Mouse (Mus musculus): Measurements from ENCODE around the gene Pkn3. TPM values are rescaled to one million over a fixed set of nuclear protein-coding genes. Genes with fewer than 3 reads are reported as not detected.
"Not testable (repeated sequence)": the region's sequence is repeated elsewhere in the genome, so short reads cannot be mapped to it uniquely, and the experiment has no call there.

Pkn3 gene
- total RNA-seq (2021) = 10 to 100 TPM; 11.4 to 12.4 TPM
- long read RNA-seq, experiment 1, partial matches to known transcripts = 0 of 8 reads
- long read RNA-seq, experiment 1, other reads (novel, unspliced or antisense) = 8 of 8 reads
- long read RNA-seq, experiment 2, partial matches to known transcripts = 4 of 16 reads
- long read RNA-seq, experiment 2, other reads (novel, unspliced or antisense) = 12 of 16 reads

- DNase-seq (ENCODE audit: low spot score in 2 of 2) = peak; percentile 71 to 88
These were observed at the start of gene Pkn3 for GRCm38 (mm10) chr2:30077502-30078348. TSS of gene Pkn3 (plus strand) at chr2:30077684.

- DNase-seq (ENCODE audit: low spot score in 2 of 2) = no peak
These were observed 45.1 kb upstream of the Pkn3 start for GRCm38 (mm10) chr2:30032244-30032846.

- no peak for DNase-seq (ENCODE audit: low spot score in 2 of 2)
These were observed 44.5 kb upstream of the Pkn3 start for GRCm38 (mm10) chr2:30032957-30033356.

GRCm38 (mm10) chr2:30037762-30038161 lies 39.7 kb upstream of the Pkn3 start:
- no peak for DNase-seq (ENCODE audit: low spot score in 2 of 2)

GRCm38 (mm10) chr2:30038370-30038769 lies 39.1 kb upstream of the Pkn3 start:
- DNase-seq (ENCODE audit: low spot score in 2 of 2) = no peak

- no peak for DNase-seq (ENCODE audit: low spot score in 2 of 2)
These were observed 37.8 kb upstream of the Pkn3 start for GRCm38 (mm10) chr2:30039687-30040086.

GRCm38 (mm10) chr2:30042445-30042844 lies 35.0 kb upstream of the Pkn3 start:
- DNase-seq (ENCODE audit: low spot score in 2 of 2) = peak; percentile 65 to 69

- no peak for DNase-seq (ENCODE audit: low spot score in 2 of 2)
These were observed 32.9 kb upstream of the Pkn3 start for GRCm38 (mm10) chr2:30044550-30044949.

GRCm38 (mm10) chr2:30047127-30047526 lies 30.4 kb upstream of the Pkn3 start:
- no peak for DNase-seq (ENCODE audit: low spot score in 2 of 2)

- DNase-seq (ENCODE audit: low spot score in 2 of 2) = no peak
These were observed 29.4 kb upstream of the Pkn3 start for GRCm38 (mm10) chr2:30048101-30048501.

GRCm38 (mm10) chr2:30048699-30049388 lies 28.6 kb upstream of the Pkn3 start, which contains the start of gene Wdr34:
TSS of gene Wdr34 (minus strand) at chr2:30048881.
- peak; percentile 98 for DNase-seq (ENCODE audit: low spot score in 2 of 2)

- DNase-seq (ENCODE audit: low spot score in 2 of 2) = no peak
These were observed 27.7 kb upstream of the Pkn3 start for GRCm38 (mm10) chr2:30049831-30050230.

GRCm38 (mm10) chr2:30051992-30052761 lies 25.3 kb upstream of the Pkn3 start:
- no peak for DNase-seq (ENCODE audit: low spot score in 2 of 2)

- not testable (repeated sequence) for DNase-seq (ENCODE audit: low spot score in 2 of 2)
These were observed 22.2 kb upstream of the Pkn3 start for GRCm38 (mm10) chr2:30055310-30055709.

GRCm38 (mm10) chr2:30056736-30057135 lies 20.7 kb upstream of the Pkn3 start:
- no peak for DNase-seq (ENCODE audit: low spot score in 2 of 2)

GRCm38 (mm10) chr2:30057223-30057904 lies 20.1 kb upstream of the Pkn3 start, which contains the start of gene Set:
TSS of gene Set (plus strand) at chr2:30057378.
- no peak for DNase-seq (ENCODE audit: low spot score in 2 of 2)

GRCm38 (mm10) chr2:30058418-30058817 lies 19.1 kb upstream of the Pkn3 start:
- no peak for DNase-seq (ENCODE audit: low spot score in 2 of 2)

- DNase-seq (ENCODE audit: low spot score in 2 of 2) = peak in 1 of 2 experiments; percentile 30
These were observed 16.0 kb upstream of the Pkn3 start for GRCm38 (mm10) chr2:30061215-30062166.
